Mouse (Mus musculus): ENCODE measurements around the gene Nup88.

DNA sequence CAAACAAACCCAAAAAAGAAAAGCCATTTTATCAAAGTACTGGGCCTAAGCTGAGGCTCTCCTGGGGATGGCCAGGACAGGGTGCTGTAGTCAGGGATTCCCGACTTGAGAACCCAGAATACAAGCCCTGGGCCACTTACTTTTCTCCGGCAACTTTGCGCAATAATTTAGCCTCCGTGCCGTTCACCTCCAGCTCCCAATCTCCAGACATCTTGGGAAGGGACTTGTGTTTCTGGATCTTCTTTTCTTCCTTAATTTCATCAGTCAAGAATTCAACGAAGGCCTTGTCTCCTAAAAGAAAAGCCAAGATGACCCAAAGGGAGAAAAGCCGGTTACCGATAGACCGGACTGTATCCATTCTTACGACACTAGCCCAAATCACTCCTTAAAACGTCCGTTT lies 12.3 kb upstream of the Nup88 start:
- no peak for TF ChIP-seq CTCF (IDR thresholded peaks at IDR 0.05; ENCODE audit: low read depth, low read length)
- TF ChIP-seq POLR2A (IDR thresholded peaks at IDR 0.05; ENCODE audit: borderline replicate concordance, low read depth, low read length): no peak
